Comparison of ENCODE assay signal across 23 mouse cellular contexts in the genomic region with DNA sequence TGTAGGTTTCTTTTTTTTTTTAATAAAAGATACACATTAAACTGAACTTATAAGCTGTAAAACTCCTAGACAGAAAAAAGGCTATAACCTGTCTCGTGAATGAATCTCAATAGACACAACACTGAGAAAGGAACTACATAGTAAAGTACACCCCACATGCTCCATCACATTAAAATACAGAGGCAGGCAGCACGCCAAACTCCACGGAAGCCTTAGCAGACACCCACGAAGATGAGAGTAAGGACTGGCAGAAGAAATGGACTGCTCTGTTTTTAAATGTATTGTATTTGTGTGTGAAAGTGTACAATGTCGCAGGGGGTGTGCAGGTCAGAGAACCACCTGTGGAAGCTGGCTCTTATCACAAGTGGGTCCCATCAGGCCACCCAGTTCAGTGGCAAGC. TPM values are rescaled to one million over a fixed set of nuclear protein-coding genes. Genes with fewer than 3 reads are reported as not detected.
DNase-seq lines count a peak whose midpoint lies in the region; ATAC-seq and TF ChIP-seq lines count a peak whose summit lies in the region.
"Had no signal": no experiment of that assay in that cellular context is flagged by ENCODE, and none has a peak within 500 bp of the region (broad histone marks: within the 10 kb centered on the region; RNA-seq: fewer than 3 reads in every experiment).

No protein-coding gene starts in this region.

- TF ChIP-seq CTCF in hindbrain, postnatal 0 days (IDR thresholded peaks at IDR 0.05; ENCODE audit: low read depth), result no peak

- no peak for ATAC-seq in forebrain, embryonic 14.5 days
- ATAC-seq in hindbrain, postnatal 0 days, result no peak
- ATAC-seq in hindbrain, embryonic 14.5 days (ENCODE audit: low FRiP score), result no peak
- ATAC-seq: intestine, embryonic 16.5 days; Patski had no signal

- WGBS in forebrain, embryonic 14.5 days, result 77% methylated on average over 5 of the region's 5 CpGs
- WGBS in forebrain, embryonic 10.5 days, result 94% methylated on average over 5 of the region's 5 CpGs
- WGBS in hindbrain, postnatal 0 days, result 50% methylated on average over 5 of the region's 5 CpGs
- WGBS in hindbrain, embryonic 14.5 days, result 85% methylated on average over 5 of the region's 5 CpGs

- peaks cover 30% of the 10 kb centered on the region for H3K36me3 ChIP-seq in forebrain, embryonic 14.5 days (ENCODE audit: control insufficient read depth, insufficient read depth, low read length)
- H3K36me3 ChIP-seq in forebrain, embryonic 10.5 days (replicated peaks), result peaks cover 52% of the 10 kb centered on the region
- H3K36me3 ChIP-seq in hindbrain, postnatal 0 days (ENCODE audit: insufficient read depth, low read length), result peaks cover 22% of the 10 kb centered on the region; the same call in 1 of the 2 replicates
- peaks cover 31% of the 10 kb centered on the region for H3K36me3 ChIP-seq in hindbrain, embryonic 14.5 days (replicated peaks; ENCODE audit: control insufficient read depth, insufficient read depth)

- H3K4me2 ChIP-seq in forebrain, embryonic 14.5 days (ENCODE audit: low read length), result 0 out of 2 replicates have a peak overlapping the region, but pooled peaks have one; percentile 9
- H3K4me2 ChIP-seq in hindbrain, postnatal 0 days (ENCODE audit: low read depth, low read length), result peak overlapping the region; percentile 53
- no peak overlapping the region for H3K4me2 ChIP-seq in hindbrain, embryonic 14.5 days (replicated peaks)
- H3K4me2 ChIP-seq: embryonic facial prominence, embryonic 13.5 days; heart, embryonic 11.5 days; heart, embryonic 15.5 days had no signal

- DNase-seq in forebrain, embryonic 14.5 days (ENCODE audit: low spot score), result no peak
- no peak for DNase-seq in forebrain, embryonic 10.5 days (ENCODE audit: extremely low spot score, low spot score)
- DNase-seq in hindbrain, postnatal 0 days (ENCODE audit: low spot score), result no peak
- DNase-seq in hindbrain, embryonic 14.5 days (ENCODE audit: low spot score), result no peak
- DNase-seq in right cerebral cortex, postnatal 14 days, result peak; percentile 52
- DNase-seq in right cerebral cortex, postnatal 25 days, result no peak
- DNase-seq in T-cell, adult 2 months (ENCODE audit: low spot score), result no peak
- DNase-seq: adrenal gland, adult 2 months; adrenal gland, postnatal 25 days; cerebellum, adult 11-12 months; cerebellum, adult 9-10 months; cerebellum, postnatal 36 days; gastrocnemius, postnatal 10 days; heart, adult 2 months; heart, postnatal 14 days; kidney, adult 2 months had no signal

- no peaks in the 10 kb centered on the region for H3K27me3 ChIP-seq in forebrain, embryonic 14.5 days (replicated peaks; ENCODE audit: control insufficient read depth, insufficient read depth, low read length)
- no peaks in the 10 kb centered on the region for H3K27me3 ChIP-seq in forebrain, embryonic 10.5 days (ENCODE audit: poor library complexity, severe bottlenecking)
- no peaks in the 10 kb centered on the region for H3K27me3 ChIP-seq in hindbrain, postnatal 0 days (ENCODE audit: insufficient read depth, low read length)
- H3K27me3 ChIP-seq in hindbrain, embryonic 14.5 days (ENCODE audit: control insufficient read depth, insufficient read depth, low read length), result no peaks in the 10 kb centered on the region
- H3K27me3 ChIP-seq: CH12.LX; embryonic facial prominence, embryonic 13.5 days; heart, embryonic 15.5 days; Patski had no signal

- no peaks in the 10 kb centered on the region for H3K9me3 ChIP-seq in forebrain, embryonic 14.5 days (replicated peaks; ENCODE audit: control insufficient read depth, low read length)
- no peaks in the 10 kb centered on the region for H3K9me3 ChIP-seq in forebrain, embryonic 10.5 days
- no peaks in the 10 kb centered on the region for H3K9me3 ChIP-seq in hindbrain, postnatal 0 days (ENCODE audit: low read length)
- H3K9me3 ChIP-seq in hindbrain, embryonic 14.5 days (ENCODE audit: control insufficient read depth, low read length), result no peaks in the 10 kb centered on the region
- H3K9me3 ChIP-seq: embryonic facial prominence, embryonic 13.5 days; heart, embryonic 15.5 days had no signal

- H3K27ac ChIP-seq in forebrain, embryonic 14.5 days (ENCODE audit: low read depth, low read length), result no peak overlapping the region
- no peak overlapping the region for H3K27ac ChIP-seq in forebrain, embryonic 10.5 days
- no peak overlapping the region for H3K27ac ChIP-seq in hindbrain, postnatal 0 days
- no peak overlapping the region for H3K27ac ChIP-seq in hindbrain, embryonic 14.5 days
- H3K27ac ChIP-seq: embryonic facial prominence, embryonic 13.5 days; heart, adult 2 months; heart, embryonic 15.5 days had no signal

- H3K9ac ChIP-seq in forebrain, embryonic 14.5 days (ENCODE audit: low read length), result no peak overlapping the region
- H3K9ac ChIP-seq in hindbrain, postnatal 0 days (replicated peaks; ENCODE audit: low read length), result no peak overlapping the region
- no peak overlapping the region for H3K9ac ChIP-seq in hindbrain, embryonic 14.5 days
- H3K9ac ChIP-seq: heart, embryonic 15.5 days had no signal

- H3K4me1 ChIP-seq in forebrain, embryonic 14.5 days (ENCODE audit: control insufficient read depth, insufficient read depth, low read length), result peaks cover 31% of the 10 kb centered on the region
- H3K4me1 ChIP-seq in forebrain, embryonic 10.5 days, result peaks cover 24% of the 10 kb centered on the region
- H3K4me1 ChIP-seq in hindbrain, postnatal 0 days (ENCODE audit: insufficient read depth, low read length), result peaks cover 42% of the 10 kb centered on the region
- peaks cover 57% of the 10 kb centered on the region for H3K4me1 ChIP-seq in hindbrain, embryonic 14.5 days (replicated peaks; ENCODE audit: control insufficient read depth, insufficient read depth, low read length)

- no peak overlapping the region for H3K4me3 ChIP-seq in forebrain, embryonic 14.5 days (ENCODE audit: low read depth, low read length)
- no peak overlapping the region for H3K4me3 ChIP-seq in forebrain, embryonic 10.5 days
- no peak overlapping the region for H3K4me3 ChIP-seq in hindbrain, postnatal 0 days (ENCODE audit: low read length)
- no peak overlapping the region for H3K4me3 ChIP-seq in hindbrain, embryonic 14.5 days (replicated peaks; ENCODE audit: low read length)
- H3K4me3 ChIP-seq: embryonic facial prominence, embryonic 13.5 days; heart, adult 2 months; heart, embryonic 15.5 days had no signal

RNA-seq across cellular contexts. Expression of gene Usp22, which starts 4.7 kb away (rescaled TPM):
- polyA plus RNA-seq in forebrain, embryonic 14.5 days (2014; fragmentation: Nextera tagmentation; extraction: Ambion mirVana), result 359 and 455 TPM in 2 replicates
- polyA plus RNA-seq in forebrain, embryonic 10.5 days (2016; fragmentation: Nextera tagmentation; extraction: Ambion mirVana), result 177 and 178 TPM in 2 replicates
- total RNA-seq in hindbrain, postnatal 0 days (2014; rRNA removed), result 526 and 577 TPM in 2 replicates
- polyA plus RNA-seq in hindbrain, postnatal 0 days (2015; fragmentation: Nextera tagmentation; extraction: Ambion mirVana), result 251 and 278 TPM in 2 replicates
- polyA plus RNA-seq in hindbrain, embryonic 14.5 days (2014; fragmentation: Nextera tagmentation; extraction: Ambion mirVana), result 473 and 509 TPM in 2 replicates

RNA-seq across cellular contexts. Expression of gene Aldh3a1, which starts 37.2 kb away (rescaled TPM):
- polyA plus RNA-seq in forebrain, embryonic 14.5 days (2014; fragmentation: Nextera tagmentation; extraction: Ambion mirVana), result not detected in 2 replicates
- polyA plus RNA-seq in forebrain, embryonic 10.5 days (2016; fragmentation: Nextera tagmentation; extraction: Ambion mirVana), result not detected in 2 replicates
- total RNA-seq in hindbrain, postnatal 0 days (2014; rRNA removed), result 0.63 and 0.93 TPM in 2 replicates
- 0.94 and 1.1 TPM in 2 replicates for polyA plus RNA-seq in hindbrain, postnatal 0 days (2015; fragmentation: Nextera tagmentation; extraction: Ambion mirVana)
- 0.16 TPM in 1 of 2 replicates, not detected in the other for polyA plus RNA-seq in hindbrain, embryonic 14.5 days (2014; fragmentation: Nextera tagmentation; extraction: Ambion mirVana)
- total RNA-seq: hematopoietic stem cell, adult 5-6 weeks had no signal
- polyA plus RNA-seq: heart, embryonic 11.5 days; Patski had no signal

RNA-seq across cellular contexts. Expression of gene Tnfrsf13b, which starts 43.6 kb away (rescaled TPM):
- polyA plus RNA-seq in forebrain, embryonic 14.5 days (2014; fragmentation: Nextera tagmentation; extraction: Ambion mirVana), result 1.1 and 1.2 TPM in 2 replicates
- polyA plus RNA-seq in forebrain, embryonic 10.5 days (2016; fragmentation: Nextera tagmentation; extraction: Ambion mirVana), result 0.63 and 1.3 TPM in 2 replicates
- 2.7 and 7.0 TPM in 2 replicates for total RNA-seq in hindbrain, postnatal 0 days (2014; rRNA removed)
- 1.1 and 1.5 TPM in 2 replicates for polyA plus RNA-seq in hindbrain, postnatal 0 days (2015; fragmentation: Nextera tagmentation; extraction: Ambion mirVana)
- polyA plus RNA-seq in hindbrain, embryonic 14.5 days (2014; fragmentation: Nextera tagmentation; extraction: Ambion mirVana), result 0.96 and 1.1 TPM in 2 replicates
- polyA plus RNA-seq: Patski had no signal
